Mouse (Mus musculus) embryonic facial prominence, embryonic 15.5 days (tissue): Measurements from ENCODE around the gene Aym1. TPM values are rescaled to one million over a fixed set of nuclear protein-coding genes. Genes with fewer than 3 reads are reported as not detected.
A peak's percentile ranks its signal among the peaks of the same experiment; 100 is the strongest.

Experiments used
- ATAC-seq: fragments of 200-750 bp; cut with Nextera tagmentation; 2 replicates; pipeline ENCODE4 v1.8.0; 2017; ENCODE audit warnings: low read depth, moderate TSS enrichment; ENCODE audit not compliant: insufficient number of reproducible peaks, low FRiP score, low TSS enrichment
- H3K27ac ChIP-seq: fragments of 300-500 bp; sonication (generic); replicated peaks from 2 replicates; pipeline ENCODE4 v1.5.1; 2015; ENCODE audit warnings: mild to moderate bottlenecking, inconsistent platforms
- H3K27me3 ChIP-seq: fragments of 300-500 bp; sonication (generic); 2 replicates; pipeline ENCODE4 v1.6.1; 2015; ENCODE audit warnings: inconsistent platforms
- H3K36me3 ChIP-seq: fragments of 300-500 bp; sonication (generic); 2 replicates; pipeline ENCODE4 v1.6.1; 2015; ENCODE audit warnings: mild to moderate bottlenecking, inconsistent platforms
- H3K4me1 ChIP-seq: fragments of 300-500 bp; sonication (generic); 2 replicates; pipeline ENCODE4 v1.6.1; 2015; ENCODE audit warnings: inconsistent platforms
- H3K4me2 ChIP-seq: fragments of 300-500 bp; sonication (generic); replicated peaks from 2 replicates; pipeline ENCODE4 v1.6.1; 2015; ENCODE audit warnings: mild to moderate bottlenecking, inconsistent platforms
- H3K4me3 ChIP-seq: fragments of 300-500 bp; sonication (generic); replicated peaks from 2 replicates; pipeline ENCODE4 v1.5.1; 2015; ENCODE audit warnings: mild to moderate bottlenecking, inconsistent platforms
- H3K9ac ChIP-seq: fragments of 300-500 bp; sonication (generic); 2 replicates; pipeline ENCODE4 v1.6.1; 2015; ENCODE audit warnings: inconsistent platforms
- H3K9me3 ChIP-seq: fragments of 300-500 bp; sonication (generic); replicated peaks from 2 replicates; pipeline ENCODE4 v1.6.1; 2016; ENCODE audit warnings: inconsistent platforms
- WGBS: fragments of 180-500 bp; shearing (Covaris S2); methylation state at CpG from one replicate; pipeline ENCODE4 v1.1.7; 2015; 5-methylcytosine and 5-hydroxymethylcytosine counted together
- polyA plus RNA-seq: library from polyadenylated mRNA; unstranded; fragments of >200 nt; fragmentation: Nextera tagmentation; extraction: Ambion mirVana; gene quantifications from 2 replicates; pipeline ENCODE4 v1.2.1, GENCODE M21; 2015

Gene Aym1
- polyA plus RNA-seq, result not detected in 2 replicates

DNA sequence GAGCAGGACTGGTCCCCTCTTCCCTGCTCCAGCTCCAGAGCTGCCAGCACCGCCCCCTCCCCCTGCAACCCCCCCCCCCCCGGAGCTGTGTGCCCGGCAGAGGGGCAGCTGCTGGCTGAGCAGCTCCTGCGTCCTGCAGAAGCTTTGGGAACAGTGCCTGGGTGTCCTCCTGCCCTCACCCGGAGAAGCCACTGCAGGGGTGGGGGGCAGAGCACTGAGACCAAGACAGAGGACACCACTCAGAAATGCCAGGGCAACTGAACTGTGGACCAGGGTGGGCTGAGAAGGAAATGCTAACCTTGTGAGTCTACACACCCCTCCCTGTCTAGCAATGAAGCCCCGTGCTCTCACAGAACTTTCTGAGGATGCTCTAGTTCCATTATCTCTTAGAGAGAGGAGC is at the start of gene Aym1:
Aym1 (plus strand) TSS at position 109 of the 400 bp plus-strand sequence.
- Histone ChIP-seq H3K4me2 (no peak within 1 kb of the TSS), H3K9ac (no peak within 1 kb of the TSS), H3K27me3 (peaks cover 12% of the 10 kb centered on the region), H3K36me3 (no peaks in the 10 kb centered on the region), H3K4me1 (peaks cover 16% of the 10 kb centered on the region), H3K27ac (no peak within 1 kb of the TSS), H3K9me3 (no peaks in the 10 kb centered on the region), H3K4me3 (no peak within 1 kb of the TSS)
- 25% methylated on average over 4 of the region's 6 CpGs for WGBS
- ATAC-seq, result no peak

DNA sequence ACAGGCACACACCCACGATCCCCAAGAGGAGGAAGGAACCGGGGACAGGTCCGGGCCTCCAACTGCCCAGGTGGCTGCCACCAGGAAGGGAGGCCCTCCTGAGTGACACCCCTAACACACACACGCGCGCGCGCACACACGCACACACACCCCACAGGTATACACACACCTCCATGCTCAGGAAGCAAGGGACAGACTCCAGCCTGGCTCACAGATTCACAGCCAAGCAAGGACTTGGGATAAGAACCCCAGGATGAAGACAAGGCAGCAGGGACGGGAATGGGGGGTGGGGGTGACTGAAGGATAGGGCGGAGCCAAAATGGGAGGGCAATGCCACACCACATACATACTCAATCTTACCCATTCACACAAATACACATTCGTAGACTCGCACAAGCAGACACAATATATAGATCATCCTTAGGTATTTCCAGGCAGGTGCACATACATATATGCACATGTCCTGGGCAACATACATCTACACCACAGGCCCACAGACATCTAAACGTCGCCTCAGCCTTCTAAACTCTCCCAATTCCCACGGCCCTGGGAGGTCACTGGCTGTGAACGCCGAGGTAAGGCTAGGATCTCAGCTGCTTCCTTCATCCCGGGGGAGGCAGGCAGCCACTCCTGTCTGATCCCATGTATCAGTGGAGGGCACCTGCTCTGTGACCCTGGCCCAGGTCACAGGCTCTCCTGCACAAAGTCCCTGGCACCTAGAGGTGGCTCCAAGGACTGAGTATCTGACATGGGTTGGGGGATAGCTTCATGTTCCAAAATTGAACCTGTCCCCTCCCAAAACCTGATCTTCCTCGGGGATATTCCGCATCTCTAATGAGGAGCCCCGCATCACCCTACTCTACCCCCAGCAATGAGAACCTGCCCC is 47.4 kb upstream of the Aym1 start:
- H3K4me1 ChIP-seq, result peaks cover 14% of the 10 kb centered on the region
- H3K9ac ChIP-seq, result no peak overlapping the region
- no peaks in the 10 kb centered on the region for H3K36me3 ChIP-seq
- H3K27me3 ChIP-seq, result peaks cover 43% of the 10 kb centered on the region
- peak overlapping the region; percentile 58 for H3K4me3 ChIP-seq
- H3K4me2 ChIP-seq, result peak overlapping the region; percentile 70
- no peaks in the 10 kb centered on the region for H3K9me3 ChIP-seq
- no peak for ATAC-seq
- no peak overlapping the region for H3K27ac ChIP-seq
- 59% methylated on average over 22 of the region's 22 CpGs for WGBS

DNA sequence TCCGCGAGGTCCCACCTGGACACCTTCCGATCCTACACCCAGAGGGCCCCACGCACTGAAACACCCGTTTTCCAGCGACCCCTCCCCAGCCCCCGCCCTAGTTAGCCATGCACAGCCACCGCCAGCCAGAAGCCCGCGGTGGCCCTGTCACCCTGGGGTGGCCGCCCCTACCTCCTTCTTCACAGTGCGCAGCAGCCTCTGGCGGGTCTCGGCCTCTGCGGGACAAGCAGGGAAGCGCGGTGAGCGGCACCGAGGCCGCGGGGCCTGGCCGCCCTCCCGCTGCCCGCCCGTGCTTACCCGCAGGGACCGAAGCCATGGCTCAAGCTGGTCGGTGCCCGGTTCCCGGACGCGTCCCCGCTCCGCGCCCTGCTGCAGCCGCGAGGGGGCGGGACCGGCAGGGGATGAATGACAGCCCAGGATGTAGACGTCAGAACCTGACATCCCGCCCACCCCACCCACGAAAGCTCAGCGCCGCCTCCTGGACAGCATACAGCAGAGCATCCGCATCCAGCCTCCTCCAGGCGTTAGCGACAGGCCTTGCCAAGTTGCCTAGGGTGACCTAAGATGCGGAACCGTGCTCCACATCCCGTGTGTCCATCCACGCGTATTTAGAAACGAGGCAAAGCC is 46.6 kb upstream of the Aym1 start, which contains the start of gene Sgsm1:
Sgsm1 (minus strand) TSS at position 410 of the 627 bp plus-strand sequence.
- Histone ChIP-seq H3K36me3 (no peaks in the 10 kb centered on the region), H3K4me1 (peaks cover 14% of the 10 kb centered on the region), H3K27me3 (peaks cover 50% of the 10 kb centered on the region), H3K27ac (no peak within 1 kb of the TSS), H3K4me3 (peak within 1 kb of the TSS; percentile 58), H3K9ac (peak within 1 kb of the TSS; percentile 16; the same call in 1 of the 2 replicates), H3K9me3 (no peaks in the 10 kb centered on the region), H3K4me2 (peak within 1 kb of the TSS; percentile 70)
- ATAC-seq, result peak; percentile 64; the same call in 1 of the 2 replicates
- 2% methylated on average over 53 of the region's 53 CpGs for WGBS

DNA sequence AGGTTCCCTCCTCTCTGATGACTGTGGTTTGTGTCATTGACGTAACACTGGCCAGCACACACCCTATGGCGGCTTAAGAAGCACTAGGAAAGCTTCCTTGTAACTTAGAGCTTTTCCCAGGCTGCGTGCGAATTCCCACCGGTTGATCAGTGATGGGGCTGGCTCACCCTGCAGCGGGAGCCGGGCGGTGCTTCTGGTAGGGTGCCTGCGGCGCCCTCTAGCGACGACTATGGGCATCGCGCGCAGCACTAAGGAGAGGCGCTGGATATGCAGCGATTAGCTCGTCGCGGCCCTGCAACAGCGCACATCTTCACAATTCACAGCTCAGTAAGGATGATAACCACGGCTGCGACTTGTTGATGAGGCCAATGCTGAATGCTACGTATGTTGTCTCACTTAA is 43.1 kb upstream of the Aym1 start:
- H3K9ac ChIP-seq, result no peak overlapping the region
- 2% methylated on average over 24 of the region's 24 CpGs for WGBS
- no peaks in the 10 kb centered on the region for H3K36me3 ChIP-seq
- H3K4me2 ChIP-seq, result peak overlapping the region; percentile 21; the same call in 1 of the 2 replicates
- peaks cover 5% of the 10 kb centered on the region for H3K4me1 ChIP-seq
- peaks cover 29% of the 10 kb centered on the region for H3K27me3 ChIP-seq
- no peak overlapping the region for H3K4me3 ChIP-seq
- no peak for ATAC-seq
- no peaks in the 10 kb centered on the region for H3K9me3 ChIP-seq
- H3K27ac ChIP-seq, result no peak overlapping the region

DNA sequence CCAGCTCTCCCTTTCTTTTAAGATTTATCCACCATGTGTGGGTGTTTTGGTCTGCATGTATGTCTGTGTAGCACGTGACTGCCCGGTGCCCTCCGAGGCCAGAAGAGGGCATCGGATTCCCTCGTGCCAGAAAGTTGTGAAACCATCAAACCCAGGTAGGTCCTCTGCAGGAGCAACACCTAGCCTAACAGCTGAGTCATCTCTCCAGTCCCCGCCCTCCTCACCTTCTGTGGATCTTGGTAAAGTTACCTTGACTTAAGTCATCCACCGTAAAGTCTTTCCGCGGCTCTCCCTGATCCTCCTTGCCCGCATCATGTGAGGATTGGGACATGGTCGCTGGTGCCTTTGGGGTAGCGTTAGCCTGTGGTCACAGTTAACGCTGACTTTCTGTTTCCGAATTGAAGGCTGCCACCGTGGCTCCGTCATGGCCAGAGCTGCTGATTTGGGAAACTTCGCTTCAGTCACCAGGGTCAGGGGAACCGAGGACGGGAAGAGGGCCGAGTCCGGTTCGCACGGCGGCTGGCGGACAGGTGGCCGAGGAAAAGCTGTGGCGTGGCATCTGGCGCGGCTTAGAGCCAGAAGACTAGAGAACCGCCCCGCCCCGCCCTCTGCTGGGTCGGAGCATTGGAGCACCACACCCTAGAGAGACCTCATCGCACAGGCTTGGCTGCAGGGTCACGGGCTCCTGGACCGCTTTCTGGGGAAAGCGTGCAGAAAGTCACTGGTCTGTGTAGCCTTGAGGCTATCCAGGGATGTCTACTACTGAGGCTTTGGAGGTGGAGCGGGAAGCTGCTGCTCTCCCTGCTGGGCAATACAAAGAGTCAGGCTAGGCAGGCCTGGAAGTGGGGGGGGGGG is 33.1 kb upstream of the Aym1 start:
- peak; percentile 63 for ATAC-seq
- WGBS, result 3% methylated on average over 38 of the region's 38 CpGs

GRCm38 (mm10) chr5:113329463-113329862 is 27.6 kb upstream of the Aym1 start:
- ATAC-seq, result no peak
- H3K36me3 ChIP-seq, result no peaks in the 10 kb centered on the region
- no peak overlapping the region for H3K4me3 ChIP-seq
- H3K27me3 ChIP-seq, result peaks cover 38% of the 10 kb centered on the region
- WGBS, result 88% methylated on average over 8 of the region's 8 CpGs
- peaks cover 4% of the 10 kb centered on the region; the same call in 1 of the 2 replicates for H3K9me3 ChIP-seq
- H3K4me2 ChIP-seq, result no peak overlapping the region
- H3K27ac ChIP-seq, result no peak overlapping the region
- peaks cover 4% of the 10 kb centered on the region for H3K4me1 ChIP-seq
- H3K9ac ChIP-seq, result no peak overlapping the region

More for the DNA sequence above, 33.1 kb upstream of the Aym1 start:
- Histone ChIP-seq H3K4me1 (peaks cover 11% of the 10 kb centered on the region), H3K36me3 (no peaks in the 10 kb centered on the region), H3K27ac (no peak overlapping the region), H3K4me2 (peak overlapping the region; percentile 63), H3K27me3 (peaks cover 32% of the 10 kb centered on the region), H3K9ac (no peak overlapping the region), H3K9me3 (peaks cover 4% of the 10 kb centered on the region; the same call in 1 of the 2 replicates), H3K4me3 (peak overlapping the region; percentile 41)

- Histone ChIP-seq H3K36me3 (no peaks in the 10 kb centered on the region), H3K27ac (no peak overlapping the region), H3K4me2 (no peak overlapping the region), H3K4me1 (peaks cover 10% of the 10 kb centered on the region), H3K27me3 (peaks cover 38% of the 10 kb centered on the region), H3K9ac (no peak overlapping the region), H3K9me3 (peaks cover 4% of the 10 kb centered on the region; the same call in 1 of the 2 replicates), H3K4me3 (no peak overlapping the region)
- 88% methylated on average over 3 of the region's 3 CpGs for WGBS
- no peak for ATAC-seq
These were observed 26.9 kb upstream of the Aym1 start for GRCm38 (mm10) chr5:113330202-113330601.

- 33% methylated on average over 12 of the region's 12 CpGs for WGBS
- peaks cover 19% of the 10 kb centered on the region for H3K4me1 ChIP-seq
- peaks cover 4% of the 10 kb centered on the region; the same call in 1 of the 2 replicates for H3K9me3 ChIP-seq
- no peaks in the 10 kb centered on the region for H3K36me3 ChIP-seq
- no peak overlapping the region for H3K9ac ChIP-seq
- no peak overlapping the region for H3K4me2 ChIP-seq
- H3K27ac ChIP-seq, result no peak overlapping the region
- no peak for ATAC-seq
- H3K27me3 ChIP-seq, result peaks cover 52% of the 10 kb centered on the region
- H3K4me3 ChIP-seq, result no peak overlapping the region
These were observed 24.9 kb upstream of the Aym1 start for GRCm38 (mm10) chr5:113332239-113332638.

DNA sequence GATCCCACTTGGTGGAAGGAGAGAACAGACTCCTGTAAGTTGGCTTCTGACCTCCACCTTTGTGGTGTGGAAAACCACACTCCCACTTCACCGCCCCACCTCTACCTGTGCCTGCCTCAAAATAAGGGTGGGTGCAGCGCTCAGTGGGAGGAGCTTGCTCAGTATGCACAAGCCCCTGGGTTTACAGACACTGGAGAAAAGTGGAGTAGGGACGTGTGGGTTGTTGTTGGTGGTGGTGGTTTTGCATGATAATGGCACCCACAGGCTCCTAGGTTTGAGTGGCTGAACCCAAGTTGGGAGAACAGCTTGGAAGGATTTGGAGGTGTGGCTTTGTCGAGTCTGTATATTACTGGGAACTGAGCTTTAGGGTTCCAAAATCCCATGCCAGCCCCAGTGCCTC is 24.2 kb upstream of the Aym1 start:
- Histone ChIP-seq H3K9me3 (peaks cover 4% of the 10 kb centered on the region; the same call in 1 of the 2 replicates), H3K4me3 (no peak overlapping the region), H3K36me3 (no peaks in the 10 kb centered on the region), H3K27me3 (peaks cover 59% of the 10 kb centered on the region), H3K4me2 (no peak overlapping the region), H3K4me1 (peaks cover 19% of the 10 kb centered on the region), H3K9ac (no peak overlapping the region), H3K27ac (no peak overlapping the region)
- WGBS, result 61% methylated on average over 4 of the region's 4 CpGs
- no peak for ATAC-seq

DNA sequence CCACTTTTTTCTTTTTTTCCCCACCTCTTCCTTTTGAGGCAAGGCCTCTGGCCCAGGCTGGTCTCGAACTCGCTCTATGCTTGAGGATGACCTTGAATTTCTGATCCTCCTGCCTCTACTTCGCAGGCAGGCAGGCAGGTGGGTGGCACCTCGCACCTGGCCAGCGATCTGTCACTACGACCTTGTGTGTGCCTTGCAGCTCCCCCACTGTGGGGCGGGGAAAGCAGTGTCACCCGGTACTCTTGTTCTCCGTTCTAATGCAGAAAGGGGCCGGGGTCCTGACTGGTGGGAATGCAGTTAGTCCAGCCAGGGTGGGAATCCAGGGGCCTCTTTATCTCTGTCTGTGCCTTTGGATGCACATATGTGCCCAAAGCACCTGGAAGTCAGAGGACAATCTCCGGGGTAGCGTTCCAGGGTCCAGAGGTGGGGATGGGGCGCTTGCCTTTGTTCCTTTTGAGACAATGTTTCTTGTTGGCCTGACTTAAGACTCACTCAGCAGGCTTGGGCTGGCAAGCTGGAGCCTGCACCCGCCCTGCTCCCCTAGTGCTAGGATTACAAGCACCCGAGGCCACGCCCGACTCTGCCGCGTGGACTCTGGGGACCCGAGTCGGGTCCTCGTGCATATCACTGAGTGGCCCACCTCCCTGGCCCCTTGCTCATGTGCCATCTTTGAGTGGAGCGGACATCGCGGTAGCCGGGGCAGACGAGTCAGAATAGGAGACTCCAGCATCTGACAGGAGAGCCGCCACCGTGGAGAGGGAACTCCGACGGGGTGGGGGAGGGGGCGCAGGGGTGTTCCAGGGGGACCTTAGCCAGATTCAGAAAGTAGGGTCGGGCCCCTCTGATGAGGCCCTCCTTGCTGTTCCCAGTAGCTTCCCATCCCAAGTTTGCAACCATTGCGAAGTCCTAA is 22.2 kb upstream of the Aym1 start:
- ATAC-seq, result no peak
- WGBS, result 7% methylated on average over 34 of the region's 34 CpGs
- peaks cover 19% of the 10 kb centered on the region for H3K4me1 ChIP-seq
- no peaks in the 10 kb centered on the region for H3K36me3 ChIP-seq
- H3K27me3 ChIP-seq, result peaks cover 74% of the 10 kb centered on the region
- H3K4me3 ChIP-seq, result peak overlapping the region; percentile 31
- no peaks in the 10 kb centered on the region for H3K9me3 ChIP-seq
- H3K9ac ChIP-seq, result no peak overlapping the region
- peak overlapping the region; percentile 40 for H3K4me2 ChIP-seq
- no peak overlapping the region for H3K27ac ChIP-seq
